Mouse (Mus musculus): ENCODE results near the gene Dntt. TPM values are rescaled to one million over a fixed set of nuclear protein-coding genes. Genes with fewer than 3 reads are reported as not detected.

Dntt gene
- total RNA-seq, 2 experiments from 2014 or later, result 10.3 to 40.7 TPM

GRCm38 (mm10) chr19:41108666-41109065, 79.6 kb downstream of the Dntt start:
- no peak for ATAC-seq (replicated peaks; ENCODE audit: low FRiP score, low TSS enrichment, poor library complexity, severe bottlenecking)

Other genes with a start within 250 kb of the Dntt start
- gene Ccnj, start 198.0 kb upstream of the Dntt start, total RNA-seq (2014; fragmentation: Nextera tagmentation), result 3.8 and 4.6 TPM in 2 replicates
- gene Ccnj, start 198.0 kb upstream of the Dntt start, total RNA-seq (2017), result 4.4 and 6.2 TPM in 2 replicates
- 14.1 and 15.6 TPM in 2 replicates for gene Zfp518a, start 134.6 kb upstream of the Dntt start, total RNA-seq (2014; fragmentation: Nextera tagmentation)
- gene Zfp518a, start 134.6 kb upstream of the Dntt start, total RNA-seq (2017), result 15.0 and 28.3 TPM in 2 replicates
- gene Blnk, start 34.7 kb upstream of the Dntt start, total RNA-seq (2014; fragmentation: Nextera tagmentation), result 0.89 and 26.4 TPM in 2 replicates
- 0.65 and 0.75 TPM in 2 replicates for gene Blnk, start 34.7 kb upstream of the Dntt start, total RNA-seq (2017)
- gene Opalin, start 47.8 kb downstream of the Dntt start, total RNA-seq (2014; fragmentation: Nextera tagmentation), result not detected in 2 replicates
- not detected in 2 replicates for gene Opalin, start 47.8 kb downstream of the Dntt start, total RNA-seq (2017)
- not detected in 2 replicates for gene Tll2, start 177.6 kb downstream of the Dntt start, total RNA-seq (2014; fragmentation: Nextera tagmentation)
- not detected in 2 replicates for gene Tll2, start 177.6 kb downstream of the Dntt start, total RNA-seq (2017)
- gene Tm9sf3, start 234.7 kb downstream of the Dntt start, total RNA-seq (2014; fragmentation: Nextera tagmentation), result 59.1 and 63.9 TPM in 2 replicates
- 180 and 214 TPM in 2 replicates for gene Tm9sf3, start 234.7 kb downstream of the Dntt start, total RNA-seq (2017)